Mouse (Mus musculus): ENCODE results near the gene Sema3a.
"Not testable (repeated sequence)": the region's sequence is repeated elsewhere in the genome, so short reads cannot be mapped to it uniquely, and the experiment has no call there.

The Sema3a gene

DNA sequence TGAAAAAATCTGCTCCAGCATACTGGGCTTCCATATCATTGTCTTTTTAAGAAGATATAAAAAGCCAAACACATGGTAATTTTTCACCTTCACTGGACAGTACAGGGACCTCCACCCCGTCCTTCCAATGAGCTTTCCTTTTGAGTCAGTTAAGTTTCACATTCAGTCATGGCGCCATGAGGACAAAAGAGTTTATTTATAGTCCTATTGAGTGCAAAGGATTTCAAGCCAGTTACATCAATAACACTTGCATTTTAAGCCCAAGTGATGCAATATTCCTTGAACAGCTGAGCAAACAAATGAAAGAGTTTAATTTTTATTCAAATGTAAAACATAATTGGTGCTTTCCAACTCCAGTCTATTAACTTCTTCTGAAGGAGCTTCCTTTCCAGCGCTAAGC is 448.7 kb downstream of the Sema3a start:
- DNase-seq = no peak

DNA sequence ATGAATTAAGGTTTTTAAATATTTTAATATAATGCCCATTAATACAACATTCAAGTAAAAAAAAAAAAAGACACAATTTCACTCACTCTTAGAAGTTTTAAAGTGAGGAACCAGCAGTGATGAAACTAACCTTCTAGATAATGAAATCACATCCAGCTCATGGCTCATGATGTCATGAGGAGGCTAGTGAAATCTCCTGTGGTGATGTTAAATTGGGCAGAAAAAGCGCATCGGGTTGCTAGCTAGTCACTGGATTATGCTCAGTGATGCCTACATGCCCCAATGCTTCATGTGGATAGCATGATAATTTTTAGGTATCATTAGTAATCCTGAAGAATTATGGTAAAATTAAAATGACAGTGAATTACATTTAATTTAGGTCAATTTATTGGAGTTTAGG is 453.9 kb downstream of the Sema3a start:
- DNase-seq = no peak

DNA sequence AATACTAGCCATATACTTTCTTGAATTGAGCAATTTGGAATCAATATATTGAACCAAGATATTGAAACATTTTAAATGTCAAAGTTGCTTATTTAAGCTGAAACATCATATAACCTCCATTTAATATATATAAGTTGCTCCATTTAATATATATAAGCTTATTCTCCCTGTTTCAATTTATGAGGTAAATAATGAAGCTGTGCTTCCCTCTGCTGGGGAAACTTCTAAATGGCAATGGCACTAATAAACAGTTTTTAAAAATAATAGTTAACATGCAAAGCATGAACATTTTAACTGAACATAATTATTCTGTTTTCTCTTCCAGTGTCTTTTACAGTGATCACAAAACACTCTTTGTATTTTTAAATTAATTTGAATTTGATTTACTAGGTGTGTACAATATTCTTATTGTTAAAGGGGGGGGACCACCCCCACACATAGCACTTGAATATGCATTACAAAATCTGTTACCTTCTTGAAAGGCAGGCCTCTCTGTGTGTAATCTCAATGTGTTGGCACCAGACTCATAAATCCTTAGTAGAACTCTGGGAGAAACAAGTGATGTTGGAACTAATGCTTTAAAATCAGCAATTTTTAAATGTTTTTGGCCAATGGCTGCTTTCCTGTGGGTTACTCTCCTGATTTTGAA is 460.5 kb downstream of the Sema3a start:
- DNase-seq = no peak

DNA sequence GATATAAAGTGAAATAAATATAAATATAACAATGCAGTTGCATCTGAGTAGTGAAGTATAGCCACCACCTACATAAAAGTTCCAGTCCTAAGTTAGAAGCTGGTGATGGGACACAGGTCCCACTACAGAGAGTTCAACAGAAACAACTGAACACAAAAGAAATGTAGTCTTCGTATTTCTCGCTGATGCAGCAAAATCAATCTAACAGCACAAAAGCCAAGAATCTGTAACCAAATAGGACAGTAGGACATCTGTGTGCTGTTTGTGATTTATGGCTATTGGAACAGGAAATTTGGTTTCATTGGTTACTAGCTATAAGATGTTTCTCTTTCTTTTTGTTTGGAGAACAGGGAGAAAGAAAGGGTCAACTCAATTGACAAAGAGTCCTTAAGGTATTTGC is 469.2 kb downstream of the Sema3a start:
- DNase-seq = no peak

DNA sequence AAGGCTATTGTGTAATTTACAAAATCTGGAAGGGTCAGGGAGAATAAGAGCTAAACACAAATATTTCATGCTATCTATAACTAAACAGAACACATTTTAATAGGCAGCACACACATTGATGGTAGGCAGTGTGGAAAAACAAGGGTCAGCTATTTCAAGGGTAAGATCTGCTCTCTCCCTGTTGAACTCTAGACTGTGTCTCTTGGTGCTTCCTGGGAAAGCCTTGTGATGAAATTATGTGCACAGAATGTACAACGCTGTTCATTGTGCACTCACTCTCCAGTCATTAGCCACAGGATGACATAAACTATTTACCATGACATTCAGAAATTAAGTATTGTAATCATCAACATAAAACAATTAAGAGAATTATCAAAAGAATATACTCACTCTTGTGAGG is 486.4 kb downstream of the Sema3a start:
- DNase-seq = no peak

DNA sequence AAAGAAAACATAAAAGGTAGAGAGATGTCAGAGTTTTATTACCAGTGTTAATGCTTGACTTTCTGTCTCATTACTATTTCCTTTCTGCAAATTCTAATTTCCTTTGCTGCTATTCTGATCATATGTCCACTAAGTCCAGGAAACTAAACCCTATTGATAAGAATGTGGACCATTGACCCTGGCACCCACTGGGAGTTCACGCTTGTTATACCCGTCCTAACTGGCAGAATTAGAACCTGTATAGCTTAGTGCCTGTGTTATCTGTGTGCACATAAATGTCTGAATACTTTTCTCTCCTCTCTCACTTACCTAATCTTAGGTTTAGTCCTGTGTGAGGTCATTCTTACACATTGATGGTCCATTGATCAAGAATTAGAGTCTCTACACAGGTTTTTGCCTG is 486.9 kb downstream of the Sema3a start:
- DNase-seq = no peak

DNA sequence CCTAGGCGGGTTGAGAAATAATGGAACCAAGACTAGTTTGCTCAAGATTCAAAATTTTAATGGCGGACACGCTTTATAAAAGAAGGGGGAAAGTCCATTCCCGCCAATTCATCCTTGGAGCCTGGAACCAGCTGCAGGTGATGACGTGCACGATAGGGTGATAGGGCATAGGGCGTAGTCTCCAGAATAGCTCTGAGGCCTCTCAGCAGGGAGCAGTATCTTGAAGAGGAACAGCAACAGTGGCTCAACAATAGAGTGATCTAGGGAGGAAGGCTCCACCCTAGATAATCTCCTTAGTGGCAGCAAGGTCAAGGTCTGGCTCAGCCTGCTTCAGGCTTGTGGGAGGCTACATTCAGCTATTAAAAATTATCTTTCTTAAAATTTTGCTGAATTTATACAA is 489.4 kb downstream of the Sema3a start:
- not testable (repeated sequence) for DNase-seq

DNA sequence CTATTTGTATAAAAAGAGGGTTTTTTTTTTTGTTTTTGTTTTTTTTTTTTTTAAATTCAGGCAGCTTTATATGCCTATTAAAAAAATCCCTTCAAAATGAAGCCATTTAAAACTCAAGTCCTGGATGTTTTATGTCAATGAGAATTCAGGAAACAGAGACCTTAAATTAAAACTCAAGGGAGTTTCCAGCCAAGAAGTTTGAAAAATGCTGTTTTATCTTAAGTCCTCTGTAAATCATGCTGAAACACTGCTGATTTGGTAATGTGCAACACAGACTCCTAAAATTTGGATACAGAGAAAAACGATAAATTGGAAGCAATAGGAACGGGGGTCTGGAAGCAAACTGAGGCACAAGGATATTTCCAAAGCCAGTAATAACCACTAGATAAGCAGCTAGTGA is 490.7 kb downstream of the Sema3a start:
- DNase-seq = no peak

DNA sequence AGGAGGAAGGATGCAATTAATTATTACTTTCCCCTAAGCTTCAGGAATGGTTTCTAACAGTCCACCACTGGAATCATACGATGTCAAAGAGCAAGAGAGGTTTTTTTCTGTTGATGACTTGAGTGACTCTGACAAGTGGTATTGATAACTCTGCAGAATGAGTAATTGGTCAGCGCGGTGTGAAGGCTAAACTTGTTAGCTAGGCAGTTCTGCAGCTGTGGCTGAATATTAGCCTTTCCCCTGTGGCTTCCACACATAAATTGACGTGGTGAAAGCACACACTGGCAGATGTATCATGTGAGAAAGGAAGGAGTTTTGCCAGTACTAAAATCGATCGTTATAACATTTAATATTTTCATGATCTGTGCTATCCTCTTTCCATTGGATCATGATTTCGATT is 497.4 kb downstream of the Sema3a start:
- DNase-seq = no peak

DNA sequence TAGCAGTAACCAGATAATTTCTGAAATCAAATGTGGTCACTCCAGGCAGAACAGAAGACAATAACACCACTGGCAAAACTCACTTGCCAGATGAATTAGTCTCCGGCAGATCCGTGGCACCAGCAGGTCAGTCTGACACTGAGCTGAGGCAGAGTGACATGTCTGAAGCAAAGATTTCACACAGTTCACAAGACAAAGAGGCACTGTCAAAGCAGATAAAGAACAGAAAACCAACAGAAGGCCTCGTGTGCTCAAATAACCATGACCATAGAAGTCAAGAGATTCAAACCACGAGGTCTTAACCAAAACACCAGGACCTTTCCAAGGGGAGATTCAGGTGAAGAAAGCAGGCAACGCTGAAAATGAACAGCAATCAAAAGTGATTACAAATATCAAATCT is 499.5 kb downstream of the Sema3a start:
- DNase-seq = no peak

DNA sequence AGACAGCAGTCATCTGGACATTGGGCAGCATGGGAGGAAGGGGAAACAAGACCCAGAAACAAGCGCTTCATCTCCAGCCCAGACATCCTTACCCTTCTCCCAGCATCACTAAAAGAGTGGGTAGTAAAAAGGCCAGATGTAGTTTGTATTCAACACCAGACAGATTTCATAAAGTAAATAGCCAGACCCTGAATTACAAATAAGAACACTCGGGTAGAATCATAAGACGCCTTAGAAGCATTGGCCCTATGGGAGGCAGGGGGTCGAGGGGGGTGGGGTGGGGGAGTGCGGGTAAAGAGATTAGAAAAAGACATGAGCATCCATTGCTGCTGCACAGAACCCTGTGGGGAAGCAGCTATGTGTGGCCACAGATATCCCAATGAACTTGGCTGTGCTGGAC is 500.9 kb downstream of the Sema3a start:
- no peak for DNase-seq

DNA sequence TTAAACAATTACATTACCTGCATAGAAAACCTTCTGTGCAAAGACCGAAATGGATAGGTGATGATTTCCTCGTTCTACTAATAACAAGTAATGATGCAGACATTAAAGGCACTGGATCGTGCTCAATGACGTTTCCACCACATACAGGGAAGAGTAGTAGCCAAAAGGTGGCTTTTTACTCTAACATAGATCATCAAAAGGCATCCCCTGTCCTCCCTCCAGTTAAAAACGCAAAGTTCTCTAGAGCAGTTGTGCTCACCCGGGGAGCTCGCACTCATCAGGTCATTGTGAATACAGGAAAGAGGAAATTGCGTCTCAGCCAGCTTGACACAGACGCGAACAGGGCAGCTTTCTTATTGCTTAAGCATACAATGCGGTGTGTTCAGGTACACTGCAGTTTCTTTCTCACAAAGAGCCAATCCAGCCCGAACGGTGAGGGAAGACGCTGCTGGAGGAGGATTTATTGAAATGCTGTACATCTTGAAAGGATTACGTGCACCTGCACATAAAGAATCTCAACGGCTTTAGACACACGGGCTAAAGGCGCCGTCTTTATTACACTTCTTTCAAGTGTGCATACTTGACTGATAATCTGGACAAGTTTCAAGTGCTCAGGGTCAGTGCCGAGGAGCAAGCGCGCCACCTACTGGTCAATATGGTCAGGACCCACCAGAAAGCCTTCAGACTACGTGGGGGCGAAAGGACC is 503.5 kb downstream of the Sema3a start:
- DNase-seq = peak in 1 of 2 experiments; percentile 28

DNA sequence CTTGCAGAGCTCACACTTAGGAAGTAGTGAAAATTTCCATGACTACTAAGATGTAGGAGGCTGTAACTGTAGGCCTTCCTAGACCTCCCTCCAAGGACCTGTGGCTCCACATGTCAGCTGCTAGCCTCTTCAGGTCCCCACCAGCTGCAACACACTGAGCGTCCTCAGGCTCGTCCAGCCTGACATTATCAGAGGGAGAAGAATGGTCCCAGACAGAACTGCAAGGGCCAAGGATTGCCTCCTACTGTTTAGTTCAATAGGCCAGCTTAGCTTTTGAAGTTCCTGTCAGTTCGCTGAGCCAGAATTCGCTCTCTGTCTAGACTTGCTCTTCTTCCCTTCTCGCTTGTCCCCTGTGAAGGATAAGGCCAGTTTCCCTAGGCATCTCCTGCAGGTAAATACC is 504.7 kb downstream of the Sema3a start:
- no peak for DNase-seq

DNA sequence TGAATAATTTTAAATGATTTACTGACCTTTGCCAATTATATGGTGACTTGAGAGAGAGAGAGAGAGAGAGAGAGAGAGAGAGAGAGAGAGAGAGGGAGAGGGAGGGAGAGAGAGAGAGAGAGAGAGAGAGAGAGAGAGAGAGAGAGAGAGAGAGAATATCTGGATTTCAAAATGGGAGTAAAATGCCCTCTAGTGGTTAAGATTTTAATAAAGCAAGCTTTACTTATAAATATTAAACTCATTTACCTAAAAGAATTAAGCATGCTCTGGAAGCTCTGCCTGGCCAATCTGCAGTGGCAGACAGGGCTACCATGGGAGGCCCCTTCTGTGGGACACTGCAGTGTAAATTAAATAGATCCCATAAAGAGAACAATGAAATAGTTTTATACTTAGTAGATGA is 505.5 kb downstream of the Sema3a start:
- no peak for DNase-seq

DNA sequence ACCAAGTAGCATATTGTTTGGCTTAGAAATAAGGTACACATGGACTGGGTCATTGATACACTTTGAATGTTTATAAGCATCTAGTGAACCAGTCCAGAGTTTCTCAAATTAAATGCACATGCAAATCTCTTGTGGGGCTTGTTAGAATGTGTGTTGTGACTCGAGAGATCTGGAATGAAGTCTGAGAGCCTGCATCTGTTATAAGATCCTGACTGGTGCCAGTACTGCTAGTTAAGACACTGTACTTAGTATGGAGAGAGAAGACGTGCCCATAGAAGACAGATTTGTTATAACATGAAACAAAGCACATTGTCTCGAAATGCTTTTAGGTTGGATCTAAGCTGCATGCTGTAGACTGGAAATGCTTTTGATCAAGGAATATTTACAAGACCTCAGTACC is 511.0 kb downstream of the Sema3a start:
- DNase-seq = no peak

Measured in spleen, adult 18-20 months (tissue).